Mouse (Mus musculus): Measurements from ENCODE around the gene Elf2.

GRCm38 (mm10) chr3:51262942-51263341, 77.5 kb downstream of the Elf2 start:
- no peak for TF ChIP-seq POLR2A (IDR thresholded peaks at IDR 0.05; ENCODE audit: insufficient read depth, low read depth, low read length)
- no peak for TF ChIP-seq CTCF (IDR thresholded peaks at IDR 0.05)

Data from heart, adult 2 months (tissue).